Mouse (Mus musculus) brain, embryonic 14.5 days (tissue): ENCODE measurements around the gene Dnah2.

ENCODE experiments used
- CTCF ChIP-seq: fragments of 200-500 bp; IDR thresholded peaks from 2 replicates; pipeline ENCODE4 v1.5.1; 2012; ENCODE audit warnings: inconsistent platforms, mild to moderate bottlenecking, moderate library complexity, borderline replicate concordance; ENCODE audit not compliant: insufficient read depth, insufficient read length; ENCODE audit errors: extremely low read depth
- POLR2A ChIP-seq: fragments of 200-500 bp; IDR thresholded peaks from 2 replicates; pipeline ENCODE4 v1.6.1; 2012; ENCODE audit warnings: mild to moderate bottlenecking, inconsistent platforms, borderline replicate concordance; ENCODE audit not compliant: poor library complexity, insufficient read depth, insufficient read length, severe bottlenecking; ENCODE audit errors: extremely low read depth

GRCm38 (mm10) chr11:69590622-69591021 lies 41.7 kb upstream of the Dnah2 start:
- TF ChIP-seq POLR2A (no peak), CTCF (no peak)
